In genomic region chr1:157635776-157636175, GRCm38 (mm10) we compare ENCODE assay signal across 10 mouse cellular contexts.
"Had no signal": no experiment of that assay in that cellular context is flagged by ENCODE, and none has a peak within 500 bp of the region (broad histone marks: within the 10 kb centered on the region; RNA-seq: fewer than 3 reads in every experiment).

No protein-coding gene starts in this region.

- ATAC-seq: liver, postnatal 0 days; midbrain, embryonic 15.5 days had no signal

- DNase-seq: kidney, adult 11 months; kidney, adult 9 months; kidney, postnatal 4 days; liver, embryonic 13.5 days; liver, postnatal 0 days; right cerebral cortex, postnatal 4 days; spleen, adult 18-20 months; thymus, adult 18-20 months; thymus, postnatal 14 days had no signal
